ENCODE assay signal across 9 mouse cellular contexts in genomic region chr15:89314511-89315189, GRCm38 (mm10). TPM values are rescaled to one million over a fixed set of nuclear protein-coding genes. Genes with fewer than 3 reads are reported as not detected.
DNase-seq lines count a peak whose midpoint lies in the region; ATAC-seq and TF ChIP-seq lines count a peak whose summit lies in the region.
"Had no signal": no experiment of that assay in that cellular context is flagged by ENCODE, and none has a peak within 500 bp of the region (broad histone marks: within the 10 kb centered on the region; RNA-seq: fewer than 3 reads in every experiment).

No protein-coding gene starts in this region.

- H3K4me2 ChIP-seq in hindbrain, embryonic 12.5 days (replicated peaks): peak overlapping the region; percentile 95
- H3K4me2 ChIP-seq in limb, embryonic 15.5 days: peak overlapping the region; percentile 74
- H3K4me2 ChIP-seq in neural tube, embryonic 12.5 days (replicated peaks): peak overlapping the region; percentile 93

- WGBS in hindbrain, embryonic 12.5 days: under 1% methylated on average over 58 of the region's 58 CpGs
- under 1% methylated on average over 58 of the region's 58 CpGs for WGBS in limb, embryonic 15.5 days
- WGBS in neural tube, embryonic 12.5 days: under 1% methylated on average over 58 of the region's 58 CpGs

- peak overlapping the region; percentile 93 for H3K27ac ChIP-seq in layer of hippocampus, adult 2 months
- peak overlapping the region; percentile 44 for H3K27ac ChIP-seq in hindbrain, embryonic 12.5 days
- H3K27ac ChIP-seq in limb, embryonic 15.5 days: peak overlapping the region; percentile 80
- no peak overlapping the region for H3K27ac ChIP-seq in neural tube, embryonic 12.5 days

- H3K4me1 ChIP-seq in hindbrain, embryonic 12.5 days: peaks cover 36% of the 10 kb centered on the region
- peaks cover 41% of the 10 kb centered on the region for H3K4me1 ChIP-seq in limb, embryonic 15.5 days
- peaks cover 17% of the 10 kb centered on the region for H3K4me1 ChIP-seq in neural tube, embryonic 12.5 days

- ATAC-seq in hindbrain, embryonic 12.5 days (ENCODE audit: low FRiP score): peak; percentile 76
- ATAC-seq in limb, embryonic 15.5 days (ENCODE audit: insufficient number of reproducible peaks, low FRiP score, low TSS enrichment, low read depth): peak; percentile 26
- peak; percentile 74 for ATAC-seq in neural tube, embryonic 12.5 days (ENCODE audit: low FRiP score, low read depth)
- ATAC-seq in megakaryocyte progenitor cell, adult 5-6 weeks (replicated peaks; ENCODE audit: poor library complexity): no peak

- peak overlapping the region; percentile 96 for H3K9ac ChIP-seq in hindbrain, embryonic 12.5 days
- peak overlapping the region; percentile 87 for H3K9ac ChIP-seq in limb, embryonic 15.5 days
- peak overlapping the region; percentile 91 for H3K9ac ChIP-seq in neural tube, embryonic 12.5 days

- H3K36me3 ChIP-seq in hindbrain, embryonic 12.5 days: no peaks in the 10 kb centered on the region
- H3K36me3 ChIP-seq in limb, embryonic 15.5 days: no peaks in the 10 kb centered on the region
- no peaks in the 10 kb centered on the region for H3K36me3 ChIP-seq in neural tube, embryonic 12.5 days

- H3K9me3 ChIP-seq in hindbrain, embryonic 12.5 days (replicated peaks): no peaks in the 10 kb centered on the region
- no peaks in the 10 kb centered on the region for H3K9me3 ChIP-seq in limb, embryonic 15.5 days
- H3K9me3 ChIP-seq in neural tube, embryonic 12.5 days: no peaks in the 10 kb centered on the region

- DNase-seq in layer of hippocampus, adult 2 months (ENCODE audit: low spot score in 2 of 2): no peak
- no peak for DNase-seq in layer of hippocampus, adult 8-10 months (ENCODE audit: low spot score in 2 of 2)
- DNase-seq in Muller cell, postnatal 12 days (ENCODE audit: inconsistent ontology term): peak; percentile 64
- peak; percentile 26 for DNase-seq in embryo, embryonic 9.5 days (ENCODE audit: extremely low spot score)

- no peaks in the 10 kb centered on the region for H3K27me3 ChIP-seq in hindbrain, embryonic 12.5 days
- no peaks in the 10 kb centered on the region for H3K27me3 ChIP-seq in limb, embryonic 15.5 days
- H3K27me3 ChIP-seq in neural tube, embryonic 12.5 days (replicated peaks): no peaks in the 10 kb centered on the region

- H3K4me3 ChIP-seq in layer of hippocampus, adult 2 months: peak overlapping the region; percentile 95
- peak overlapping the region; percentile 98 for H3K4me3 ChIP-seq in hindbrain, embryonic 12.5 days
- H3K4me3 ChIP-seq in limb, embryonic 15.5 days: peak overlapping the region; percentile 98
- H3K4me3 ChIP-seq in neural tube, embryonic 12.5 days: peak overlapping the region; percentile 93

- TF ChIP-seq CTCF in layer of hippocampus, adult 2 months (conservative IDR thresholded peaks at IDR 0.05): peak; percentile 35

RNA-seq across cellular contexts. Expression of gene Sbf1, which starts 0.5 kb away (rescaled TPM):
- total RNA-seq in layer of hippocampus, adult 2 months (2021): 100 to 1,000 TPM; 356 to 361 TPM
- 100 to 1,000 TPM; 317 to 349 (median 325) TPM for total RNA-seq in layer of hippocampus, adult 8-10 months (2022)
- 81.1 and 95.5 TPM in 2 replicates for polyA plus RNA-seq in hindbrain, embryonic 12.5 days (2016; fragmentation: Nextera tagmentation; extraction: Ambion mirVana)
- polyA plus RNA-seq in limb, embryonic 15.5 days (2015; fragmentation: Nextera tagmentation; extraction: Ambion mirVana): 50.9 and 55.3 TPM in 2 replicates
- 88.9 and 90.5 TPM in 2 replicates for polyA plus RNA-seq in neural tube, embryonic 12.5 days (2016; fragmentation: Nextera tagmentation; extraction: Ambion mirVana)
- 92.1 and 94.9 TPM in 2 replicates for total RNA-seq in megakaryocyte progenitor cell, adult 5-6 weeks (2015)
- 50.0 and 52.1 TPM in 2 replicates for total RNA-seq in megakaryocyte progenitor cell, adult 5-6 weeks (2017)

RNA-seq across cellular contexts. Expression of gene Adm2, which starts 7.9 kb away (rescaled TPM):
- not detected for total RNA-seq in layer of hippocampus, adult 2 months (2021)
- not detected for total RNA-seq in layer of hippocampus, adult 8-10 months (2022)
- polyA plus RNA-seq in hindbrain, embryonic 12.5 days (2016; fragmentation: Nextera tagmentation; extraction: Ambion mirVana): not detected in 2 replicates
- polyA plus RNA-seq in limb, embryonic 15.5 days (2015; fragmentation: Nextera tagmentation; extraction: Ambion mirVana): 1.6 and 1.9 TPM in 2 replicates
- not detected in 2 replicates for polyA plus RNA-seq in neural tube, embryonic 12.5 days (2016; fragmentation: Nextera tagmentation; extraction: Ambion mirVana)
- total RNA-seq in megakaryocyte progenitor cell, adult 5-6 weeks (2015): not detected in 2 replicates
- total RNA-seq in megakaryocyte progenitor cell, adult 5-6 weeks (2017): not detected in 2 replicates
- total RNA-seq: adrenal gland, adult 18-20 months had no signal

RNA-seq across cellular contexts. Expression of gene Miox, which starts 19.5 kb away (rescaled TPM):
- not detected for total RNA-seq in layer of hippocampus, adult 2 months (2021)
- not detected for total RNA-seq in layer of hippocampus, adult 8-10 months (2022)
- polyA plus RNA-seq in hindbrain, embryonic 12.5 days (2016; fragmentation: Nextera tagmentation; extraction: Ambion mirVana): not detected in 2 replicates
- polyA plus RNA-seq in limb, embryonic 15.5 days (2015; fragmentation: Nextera tagmentation; extraction: Ambion mirVana): not detected in 2 replicates
- not detected in 2 replicates for polyA plus RNA-seq in neural tube, embryonic 12.5 days (2016; fragmentation: Nextera tagmentation; extraction: Ambion mirVana)
- not detected in 2 replicates for total RNA-seq in megakaryocyte progenitor cell, adult 5-6 weeks (2015)
- total RNA-seq in megakaryocyte progenitor cell, adult 5-6 weeks (2017): not detected in 2 replicates

RNA-seq across cellular contexts. Expression of gene Lmf2, which starts 40.8 kb away (rescaled TPM):
- 10 to 100 TPM; 14.8 to 20.0 TPM for total RNA-seq in layer of hippocampus, adult 2 months (2021)
- total RNA-seq in layer of hippocampus, adult 8-10 months (2022): 10 to 100 TPM; 17.7 to 25.3 (median 21.2) TPM
- polyA plus RNA-seq in hindbrain, embryonic 12.5 days (2016; fragmentation: Nextera tagmentation; extraction: Ambion mirVana): 42.5 and 47.3 TPM in 2 replicates
- 67.8 and 77.2 TPM in 2 replicates for polyA plus RNA-seq in limb, embryonic 15.5 days (2015; fragmentation: Nextera tagmentation; extraction: Ambion mirVana)
- polyA plus RNA-seq in neural tube, embryonic 12.5 days (2016; fragmentation: Nextera tagmentation; extraction: Ambion mirVana): 38.8 and 42.2 TPM in 2 replicates
- total RNA-seq in megakaryocyte progenitor cell, adult 5-6 weeks (2015): 14.0 and 16.6 TPM in 2 replicates
- 7.4 and 11.7 TPM in 2 replicates for total RNA-seq in megakaryocyte progenitor cell, adult 5-6 weeks (2017)

RNA-seq across cellular contexts. Expression of gene Ncaph2, which starts 40.9 kb away (rescaled TPM):
- 100 to 1,000 TPM in 1 of 2 experiments, 10 to 100 TPM in 1; 97.6 to 101 TPM for total RNA-seq in layer of hippocampus, adult 2 months (2021)
- 100 to 1,000 TPM in 2 of 4 experiments, 10 to 100 TPM in 2; 92.2 to 107 (median 97.7) TPM for total RNA-seq in layer of hippocampus, adult 8-10 months (2022)
- 140 and 151 TPM in 2 replicates for polyA plus RNA-seq in hindbrain, embryonic 12.5 days (2016; fragmentation: Nextera tagmentation; extraction: Ambion mirVana)
- 151 and 161 TPM in 2 replicates for polyA plus RNA-seq in limb, embryonic 15.5 days (2015; fragmentation: Nextera tagmentation; extraction: Ambion mirVana)
- 133 and 139 TPM in 2 replicates for polyA plus RNA-seq in neural tube, embryonic 12.5 days (2016; fragmentation: Nextera tagmentation; extraction: Ambion mirVana)
- total RNA-seq in megakaryocyte progenitor cell, adult 5-6 weeks (2015): 82.4 and 115 TPM in 2 replicates
- total RNA-seq in megakaryocyte progenitor cell, adult 5-6 weeks (2017): 96.7 and 97.9 TPM in 2 replicates

Comparison
In these comparisons a context has a peak if more than half of its experiments do, and no peak if none do; other contexts are left out.
1. DNase-seq: peak in Muller cell, postnatal 12 days (single experiment) and embryo, embryonic 9.5 days (single experiment); none in layer of hippocampus, adult 2 months (0 of 2) and layer of hippocampus, adult 8-10 months (0 of 2).
2. Peak in every context shown above with its lines, with median percentiles within 50 percentile points of each other: H3K4me3 ChIP-seq, H3K4me2 ChIP-seq and H3K9ac ChIP-seq.